Mouse (Mus musculus) c-Kit-negative CD71-positive TER-119-positive erythroid progenitor cells, embryonic 14.5 days (primary cell): Measurements from ENCODE around the gene Dclk2.

Source experiments
- DNase-seq: peaks from one replicate; pipeline ENCODE4 v3.0.0-alpha.2; 2013; ENCODE audit warnings: low read depth, low spot score

Gene Dclk2

GRCm38 (mm10) chr3:86894491-86894890 lies 26.2 kb downstream of the Dclk2 start:
- DNase-seq: no peak

GRCm38 (mm10) chr3:86887512-86887911 lies 33.1 kb downstream of the Dclk2 start:
- DNase-seq: no peak

GRCm38 (mm10) chr3:86885180-86885579 lies 35.5 kb downstream of the Dclk2 start:
- no peak for DNase-seq

DNA sequence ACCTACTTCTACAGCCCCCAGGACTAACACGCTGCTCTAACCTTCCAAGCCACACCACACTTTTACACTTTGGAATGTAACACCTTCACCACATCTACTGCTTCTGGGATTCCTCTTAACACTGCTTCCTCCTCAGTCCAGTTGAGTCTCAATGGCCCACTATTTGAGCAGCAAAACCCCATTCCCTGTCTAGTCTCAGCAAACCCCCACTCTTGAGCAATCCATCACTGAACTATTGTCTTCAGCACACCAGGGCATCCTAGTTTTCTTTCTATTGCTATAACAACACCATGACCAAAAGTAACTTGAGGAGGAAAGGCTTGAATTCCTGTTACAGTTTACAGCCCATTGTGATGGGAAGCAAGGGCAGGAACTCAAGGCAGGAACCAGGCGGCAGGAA lies 36.2 kb downstream of the Dclk2 start:
- no peak for DNase-seq

GRCm38 (mm10) chr3:86883985-86884384 lies 36.7 kb downstream of the Dclk2 start:
- no peak for DNase-seq

DNA sequence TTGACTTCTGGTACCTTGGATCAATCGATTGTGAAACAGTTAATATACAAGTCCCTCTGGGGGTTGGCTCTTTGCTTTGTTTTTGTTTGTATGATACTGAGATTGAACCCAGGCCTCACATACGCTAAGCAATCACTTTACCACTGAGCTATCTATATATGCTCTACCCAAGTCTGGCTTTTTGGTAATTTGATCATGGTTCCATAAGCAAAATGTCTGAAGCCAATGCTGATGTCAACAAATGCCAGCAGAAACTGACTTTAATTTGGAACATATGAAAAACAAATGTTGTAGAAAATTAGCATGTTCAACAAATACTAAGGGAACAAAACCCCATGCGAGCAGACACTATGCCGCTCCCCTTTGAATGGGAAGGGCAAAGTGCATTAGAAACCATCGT lies 44.7 kb downstream of the Dclk2 start:
- DNase-seq: no peak

DNA sequence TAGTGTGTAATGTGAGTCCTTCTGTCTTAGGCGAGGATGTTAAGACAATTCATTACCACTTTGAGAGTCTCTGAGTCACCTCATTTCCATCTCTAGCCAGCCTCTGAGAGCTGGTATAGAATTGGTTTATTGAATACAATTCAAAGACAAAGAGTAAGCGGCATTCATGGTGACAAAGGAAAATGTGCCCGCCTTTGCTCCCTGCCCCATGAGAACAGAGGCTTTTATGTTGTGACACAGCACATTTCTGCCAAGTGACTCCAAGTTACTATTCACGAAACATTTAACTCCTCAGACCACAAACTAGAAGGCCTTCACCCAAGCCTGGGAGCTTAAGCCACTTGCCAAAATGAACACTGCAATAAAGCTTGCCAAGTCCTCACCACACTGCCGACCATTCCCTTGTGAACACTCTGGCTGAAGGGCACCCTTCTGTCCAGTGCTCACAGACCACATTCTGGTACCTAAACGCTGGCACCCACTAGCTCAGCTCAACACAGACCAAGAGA lies 47.5 kb downstream of the Dclk2 start:
- DNase-seq: no peak

DNA sequence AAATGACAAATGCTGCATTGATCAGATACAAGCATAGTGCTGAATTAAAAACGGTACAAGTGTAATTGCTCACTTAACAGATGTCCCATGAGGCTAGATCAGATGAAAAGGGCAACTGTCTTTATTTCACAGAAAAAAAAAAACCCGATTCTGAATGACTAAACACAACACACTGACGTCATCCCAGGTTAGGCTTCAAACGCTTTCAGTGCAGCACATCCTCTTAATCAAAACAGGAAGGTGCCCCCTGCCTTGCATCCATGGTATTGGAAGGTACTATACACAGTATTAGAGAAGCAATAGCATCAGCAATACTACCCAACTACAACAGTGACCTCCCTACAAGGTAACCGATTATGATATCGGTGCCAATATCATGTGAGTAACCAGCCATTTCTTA lies 49.7 kb downstream of the Dclk2 start:
- no peak for DNase-seq

DNA sequence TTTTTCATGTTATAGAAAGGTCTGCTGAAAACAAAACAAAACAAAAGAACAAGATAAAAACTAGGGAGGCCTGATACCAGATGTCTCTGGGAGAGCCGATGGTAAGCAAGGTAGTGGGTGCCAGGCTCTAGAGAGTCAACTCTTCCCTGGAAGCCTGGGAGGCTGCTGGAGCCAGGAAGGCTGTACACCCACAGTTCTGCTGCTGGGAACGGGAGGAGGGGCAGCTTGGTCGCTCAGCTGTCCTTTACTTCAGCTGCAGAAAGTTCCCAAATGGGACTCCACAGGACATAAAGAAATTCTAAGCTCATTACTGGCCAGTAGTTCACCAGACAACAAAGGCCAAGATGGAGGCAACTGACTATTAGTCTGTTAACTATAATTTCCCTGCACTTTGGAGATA lies 50.2 kb downstream of the Dclk2 start:
- DNase-seq: no peak

DNA sequence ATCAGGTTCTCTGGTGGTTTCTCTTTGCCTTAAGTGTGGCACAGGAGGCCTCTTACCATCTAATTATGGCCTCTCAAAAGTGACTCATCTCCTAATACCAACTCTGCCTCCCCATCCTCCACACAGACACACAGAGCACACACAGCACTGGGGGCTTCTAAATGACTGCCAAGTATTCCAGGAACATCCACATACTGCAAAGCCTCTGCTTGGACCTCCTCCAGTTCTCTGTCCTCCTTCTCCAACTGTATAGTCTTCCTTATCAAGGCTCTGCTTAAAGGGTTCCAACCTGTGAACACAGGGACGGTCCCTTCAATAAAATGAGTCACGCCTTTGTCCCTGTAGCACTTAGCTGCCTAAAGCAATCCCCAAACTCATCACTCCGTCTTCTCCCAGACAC lies 51.9 kb downstream of the Dclk2 start:
- no peak for DNase-seq

GRCm38 (mm10) chr3:86863327-86864008 lies 57.2 kb downstream of the Dclk2 start:
- DNase-seq: no peak

GRCm38 (mm10) chr3:86862939-86863311 lies 57.7 kb downstream of the Dclk2 start:
- no peak for DNase-seq

GRCm38 (mm10) chr3:86862245-86862938 lies 58.3 kb downstream of the Dclk2 start:
- no peak for DNase-seq

DNA sequence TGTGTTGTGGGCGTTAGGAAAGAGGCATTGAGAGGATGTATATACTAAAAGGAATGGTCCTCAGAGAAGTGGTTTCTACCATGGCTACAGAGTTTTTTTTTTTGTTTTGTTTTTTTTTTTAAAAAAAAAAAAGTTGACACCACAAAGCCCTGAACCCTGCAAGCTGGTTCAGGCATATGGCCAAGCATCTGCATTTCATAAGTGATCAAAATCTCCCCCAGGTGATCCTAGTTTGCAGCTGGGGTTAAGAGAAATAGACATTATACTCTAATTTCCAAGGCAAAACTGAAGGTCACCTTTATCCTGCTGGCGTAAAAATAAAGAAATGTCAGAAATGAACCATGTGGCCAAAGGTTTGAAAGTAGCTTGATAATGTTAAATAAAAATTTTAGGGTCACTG lies 60.9 kb downstream of the Dclk2 start:
- DNase-seq: no peak

- no peak for DNase-seq
Observed at GRCm38 (mm10) chr3:86858699-86859098, 62.0 kb downstream of the Dclk2 start.

DNA sequence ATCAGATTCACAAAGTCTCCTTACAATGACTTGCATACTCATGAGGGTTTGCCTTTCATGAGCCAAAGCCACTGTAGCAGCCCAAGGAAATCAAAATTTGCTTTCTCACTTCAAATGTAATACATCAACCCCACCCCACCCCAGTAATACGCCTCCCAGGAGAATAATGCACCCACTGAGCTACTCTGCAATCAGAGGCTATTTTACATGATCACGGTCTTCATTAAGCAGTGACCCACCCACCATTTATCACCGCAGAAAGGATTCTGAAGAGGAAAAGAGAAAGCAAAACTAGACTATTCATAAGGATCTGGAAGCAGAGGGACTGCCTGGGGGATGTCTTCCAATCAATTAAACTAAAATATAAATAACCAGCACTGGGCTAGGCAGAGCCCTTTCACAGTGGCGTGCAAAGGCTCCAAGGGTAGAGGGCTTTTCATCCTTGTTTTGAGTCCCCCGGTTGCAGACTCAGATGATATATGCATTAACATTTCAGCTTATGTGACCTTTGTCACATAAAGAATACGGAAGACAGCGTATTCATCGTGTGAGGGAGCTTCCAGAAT lies 62.7 kb downstream of the Dclk2 start:
- DNase-seq: no peak

DNA sequence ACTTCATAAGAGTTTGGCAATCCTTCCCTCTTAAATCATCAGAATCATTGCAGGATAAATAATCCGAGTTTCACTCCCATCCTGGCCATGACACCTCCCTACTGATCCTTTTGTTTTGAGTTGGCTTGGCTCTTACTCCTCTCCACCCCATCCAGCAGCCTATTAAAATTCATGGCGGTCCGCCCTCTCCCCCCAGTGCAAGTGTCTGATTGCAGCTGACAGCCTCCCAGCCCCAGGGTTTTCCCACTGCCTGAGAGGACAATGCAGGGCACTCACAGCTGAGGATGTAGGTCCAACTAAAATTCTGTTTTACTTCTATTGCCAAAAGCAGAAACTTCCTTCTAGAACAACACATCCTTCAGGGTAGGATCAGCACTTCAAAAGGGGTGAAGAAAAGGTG lies 67.8 kb downstream of the Dclk2 start:
- no peak for DNase-seq

DNA sequence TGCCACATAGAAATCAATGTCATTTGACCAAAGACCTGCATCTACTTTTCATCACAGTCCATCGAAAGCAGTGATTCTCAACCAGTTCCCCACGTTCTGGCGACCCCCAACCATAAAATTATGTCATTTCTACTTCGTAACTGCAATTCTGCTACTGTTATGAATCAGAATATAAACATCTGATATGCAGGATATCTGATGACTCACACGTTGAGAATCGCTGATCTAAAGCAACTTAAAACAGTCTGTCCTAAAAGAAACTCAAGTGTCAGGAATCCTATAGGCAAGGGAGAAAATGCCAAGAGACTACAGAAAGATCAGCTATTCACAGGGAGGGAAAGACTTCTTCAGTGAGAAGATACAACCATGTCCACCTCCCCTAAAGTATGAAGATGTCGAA lies 69.5 kb downstream of the Dclk2 start:
- DNase-seq: no peak

GRCm38 (mm10) chr3:86850394-86851030 lies 70.1 kb downstream of the Dclk2 start:
- no peak for DNase-seq

- DNase-seq: no peak
Observed at GRCm38 (mm10) chr3:86849337-86849736, 71.3 kb downstream of the Dclk2 start.

GRCm38 (mm10) chr3:86847536-86847935 lies 73.1 kb downstream of the Dclk2 start:
- DNase-seq: no peak

- no peak for DNase-seq
Observed at GRCm38 (mm10) chr3:86846036-86846435, 74.6 kb downstream of the Dclk2 start.

DNA sequence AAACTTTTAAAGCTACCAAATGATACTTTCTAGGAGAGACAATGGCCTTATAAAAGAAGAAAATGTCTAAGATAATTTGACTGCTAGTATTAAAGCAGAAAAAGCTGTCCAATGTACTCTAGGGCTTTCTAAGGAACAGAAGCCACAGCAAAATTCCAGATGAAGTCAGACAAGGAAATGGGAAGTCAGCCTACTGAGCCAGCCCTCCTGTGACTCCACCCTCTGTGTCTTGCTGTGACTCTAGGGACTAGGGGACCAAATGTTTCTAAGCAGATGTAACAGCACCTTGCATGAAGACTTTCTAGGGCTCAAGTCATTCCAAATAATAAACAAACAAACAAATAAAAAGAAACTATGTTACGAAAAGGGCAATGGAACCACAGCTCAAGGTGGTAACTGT lies 75.1 kb downstream of the Dclk2 start:
- no peak for DNase-seq
